Mouse (Mus musculus) liver, adult 2 months (tissue): Measurements from ENCODE around the gene Oaz1. TPM values are rescaled to one million over a fixed set of nuclear protein-coding genes. Genes with fewer than 3 reads are reported as not detected.
A peak's percentile ranks its signal among the peaks of the same experiment; 100 is the strongest.

ENCODE experiments used
- DNase-seq: peaks from one replicate; pipeline ENCODE4 v3.0.0-alpha.2; 2011; ENCODE audit warnings: low read depth, low spot score; ENCODE audit errors: extremely low read depth
- H3K27ac ChIP-seq: fragments of 200-500 bp; replicated peaks from 2 replicates; pipeline ENCODE4 v1.5.1; 2012; ENCODE audit warnings: low read depth, mild to moderate bottlenecking, control low read depth, inconsistent platforms, low read length; ENCODE audit not compliant: insufficient read depth
- H3K27me3 ChIP-seq: fragments of 200-500 bp; 2 replicates; pipeline ENCODE4 v1.6.1; 2012; ENCODE audit warnings: mild to moderate bottlenecking, moderate library complexity, low read length, inconsistent platforms; ENCODE audit not compliant: control insufficient read depth, insufficient read depth
- H3K36me3 ChIP-seq: fragments of 200-500 bp; 2 replicates; pipeline ENCODE4 v1.6.1; 2012; ENCODE audit warnings: low read length, inconsistent platforms; ENCODE audit not compliant: control insufficient read depth, insufficient read depth
- H3K4me1 ChIP-seq: fragments of 200-500 bp; 2 replicates; pipeline ENCODE4 v1.6.1; 2011; ENCODE audit warnings: low read length; ENCODE audit not compliant: control insufficient read depth, insufficient read depth
- H3K4me3 ChIP-seq: fragments of 200-500 bp; 2 replicates; pipeline ENCODE4 v1.5.1; 2011; ENCODE audit warnings: low read depth, mild to moderate bottlenecking, control low read depth, low read length, moderate library complexity; ENCODE audit not compliant: insufficient read depth
- H3K79me2 ChIP-seq: fragments of 200-500 bp; 2 replicates; pipeline ENCODE4 v1.6.1; 2012; ENCODE audit warnings: inconsistent platforms, mild to moderate bottlenecking, low read length, moderate library complexity; ENCODE audit not compliant: control insufficient read depth, insufficient read depth
- H3K9ac ChIP-seq: fragments of 200-500 bp; 2 replicates; pipeline ENCODE4 v1.6.1; 2012; ENCODE audit warnings: low read depth, mild to moderate bottlenecking, control low read depth, inconsistent platforms, low read length
- CTCF ChIP-seq: fragments of 200-500 bp; IDR thresholded peaks from 2 replicates; pipeline ENCODE4 v1.5.1; 2011; ENCODE audit warnings: low read depth, low read length, control low read depth
- POLR2A ChIP-seq: fragments of 200-500 bp; IDR thresholded peaks from 2 replicates; pipeline ENCODE4 v1.6.1; 2011; ENCODE audit warnings: low read length, control low read depth; ENCODE audit not compliant: insufficient read depth; ENCODE audit errors: extremely low read depth
- WGBS: fragments of 180-500 bp; shearing (Covaris S2); methylation state at CpG from one replicate; pipeline ENCODE4 v1.1.7; 2018; 5-methylcytosine and 5-hydroxymethylcytosine counted together
- polyA plus RNA-seq: library from polyadenylated mRNA; depleted of rRNA; stranded (reverse); fragments of >200 nt; gene quantifications from 2 replicates; pipeline ENCODE4 v1.2.3, GENCODE M21; 2012
- total RNA-seq: library from RNA; depleted of rRNA; stranded (reverse); fragments of >200 nt; gene quantifications from 2 replicates; pipeline ENCODE4 v1.2.3, GENCODE M21; 2014

Gene Oaz1
- total and polyA plus RNA-seq, 2 experiments: 527 to 1,187 TPM

DNA sequence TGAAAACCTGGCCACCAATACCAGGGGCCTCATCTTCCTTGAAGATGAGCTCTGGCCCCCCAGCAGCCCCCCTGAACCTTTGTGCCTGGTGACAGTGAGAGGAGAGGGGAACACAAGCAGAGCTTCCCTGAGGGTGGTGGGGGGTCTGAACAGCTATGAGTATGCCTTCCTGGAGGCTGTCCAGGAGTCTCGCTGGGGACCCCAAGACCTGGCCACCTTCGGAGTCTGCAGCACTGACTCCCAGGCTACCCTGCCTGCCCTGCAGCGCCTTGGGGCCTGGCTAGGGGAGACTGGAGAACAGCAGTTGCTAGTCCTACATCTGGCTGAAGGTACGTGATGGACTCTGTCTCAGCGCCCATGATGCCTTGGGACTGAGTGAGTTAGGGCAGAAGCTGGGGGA lies 21.1 kb upstream of the Oaz1 start:
- Histone ChIP-seq H3K79me2 (no peaks in the 10 kb centered on the region), H3K4me1 (peaks cover 5% of the 10 kb centered on the region), H3K27ac (no peak overlapping the region), H3K36me3 (peaks cover 2% of the 10 kb centered on the region; the same call in 1 of the 2 replicates), H3K27me3 (no peaks in the 10 kb centered on the region; the same call in 1 of the 2 replicates), H3K4me3 (no peak overlapping the region), H3K9ac (no peak overlapping the region)
- DNase-seq: no peak
- no peak for TF ChIP-seq CTCF
- no peak for TF ChIP-seq POLR2A
- 95% methylated on average over 5 of the region's 5 CpGs for WGBS

DNA sequence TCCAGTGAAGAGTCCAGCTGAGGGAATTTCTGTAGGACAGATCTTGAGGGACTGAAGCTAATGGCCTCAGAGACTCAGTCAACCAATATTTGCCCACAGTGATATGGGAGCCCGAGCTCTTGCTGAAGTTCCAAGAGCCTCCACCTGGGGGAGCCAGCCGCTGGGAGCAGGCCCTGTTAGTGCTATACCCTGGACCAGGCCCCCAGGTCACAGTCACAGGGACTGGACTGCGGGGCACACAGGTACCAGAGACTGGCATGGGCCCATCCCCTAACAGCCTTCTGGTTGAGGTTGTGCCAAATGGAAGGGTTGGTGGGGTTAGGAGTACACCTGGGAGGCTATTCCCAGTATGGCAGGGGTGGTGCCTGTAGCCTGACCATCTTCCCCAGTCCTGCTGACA lies 20.5 kb upstream of the Oaz1 start:
- Histone ChIP-seq H3K4me3 (no peak overlapping the region), H3K27ac (no peak overlapping the region), H3K9ac (no peak overlapping the region), H3K4me1 (peaks cover 5% of the 10 kb centered on the region), H3K27me3 (no peaks in the 10 kb centered on the region; the same call in 1 of the 2 replicates), H3K36me3 (peaks cover 2% of the 10 kb centered on the region; the same call in 1 of the 2 replicates), H3K79me2 (no peaks in the 10 kb centered on the region)
- no peak for TF ChIP-seq POLR2A
- peak; percentile 79 for TF ChIP-seq CTCF
- DNase-seq: peak; percentile 33
- 11% methylated on average over 3 of the region's 3 CpGs for WGBS

DNA sequence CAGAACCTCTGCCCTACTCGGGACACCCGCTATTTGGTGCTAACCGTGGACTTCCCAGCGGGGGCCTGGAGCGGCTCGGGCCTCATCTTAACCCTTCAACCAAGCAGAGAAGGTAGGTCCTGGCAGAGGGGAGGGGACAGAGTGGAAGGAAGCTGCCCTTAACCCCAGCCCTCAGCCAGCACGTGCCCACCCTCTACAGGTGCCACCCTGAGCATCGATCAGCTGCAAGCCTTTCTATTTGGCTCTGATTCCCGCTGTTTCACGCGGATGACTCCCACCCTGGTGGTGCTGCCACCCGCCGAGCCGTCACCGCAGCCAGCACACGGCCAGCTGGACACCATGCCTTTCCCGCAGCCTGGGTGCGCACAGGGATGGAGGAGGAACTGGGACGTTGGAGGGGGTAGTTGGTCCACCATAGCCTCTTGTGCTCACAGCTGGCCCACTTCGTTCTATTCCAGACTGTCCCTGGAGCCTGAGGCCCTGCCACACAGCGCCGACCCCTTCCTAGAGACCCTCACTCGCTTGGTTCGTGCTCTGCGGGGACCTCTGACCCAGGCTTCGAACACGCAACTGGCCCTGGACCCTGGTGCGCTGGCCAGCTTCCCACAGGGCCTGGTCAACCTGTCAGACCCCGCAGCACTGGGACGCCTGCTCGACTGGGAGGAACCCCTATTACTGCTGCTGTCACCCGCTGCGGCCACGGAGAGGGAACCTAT lies 20.0 kb upstream of the Oaz1 start:
- no peak overlapping the region; the same call in 1 of the 2 replicates for H3K9ac ChIP-seq
- no peak overlapping the region for H3K27ac ChIP-seq
- H3K4me1 ChIP-seq: peaks cover 5% of the 10 kb centered on the region

DNA sequence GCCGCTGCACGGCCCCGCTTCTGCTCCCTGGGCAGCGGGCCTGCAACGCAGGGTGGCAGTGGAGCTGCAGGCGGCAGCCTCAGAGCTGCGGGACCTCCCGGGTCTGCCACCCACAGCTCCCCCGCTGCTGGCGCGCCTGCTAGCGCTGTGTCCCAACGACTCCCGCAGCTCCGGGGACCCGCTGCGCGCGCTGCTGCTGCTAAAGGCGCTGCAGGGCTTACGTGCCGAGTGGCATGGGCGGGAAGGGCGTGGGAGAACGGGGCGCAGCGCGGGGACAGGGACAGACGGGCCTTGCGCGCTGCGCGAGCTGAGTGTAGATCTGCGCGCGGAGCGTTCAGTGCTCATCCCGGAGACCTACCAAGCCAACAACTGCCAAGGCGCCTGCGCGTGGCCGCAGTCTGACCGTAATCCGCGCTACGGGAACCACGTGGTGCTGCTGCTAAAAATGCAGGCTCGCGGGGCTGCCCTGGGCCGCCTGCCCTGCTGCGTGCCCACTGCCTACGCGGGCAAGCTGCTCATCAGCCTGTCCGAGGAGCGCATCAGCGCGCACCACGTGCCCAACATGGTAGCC lies 19.3 kb upstream of the Oaz1 start:
- Histone ChIP-seq H3K27me3 (no peaks in the 10 kb centered on the region; the same call in 1 of the 2 replicates), H3K4me3 (peak overlapping the region; percentile 50), H3K79me2 (no peaks in the 10 kb centered on the region), H3K9ac (peak overlapping the region; percentile 81), H3K36me3 (peaks cover 2% of the 10 kb centered on the region; the same call in 1 of the 2 replicates), H3K27ac (no peak overlapping the region), H3K4me1 (peaks cover 5% of the 10 kb centered on the region)
- WGBS: 8% methylated on average over 58 of the region's 58 CpGs
- TF ChIP-seq POLR2A (no peak), CTCF (no peak)
- DNase-seq: peak; percentile 57

More for the DNA sequence above, 20.0 kb upstream of the Oaz1 start:
- Histone ChIP-seq H3K79me2 (no peaks in the 10 kb centered on the region), H3K27me3 (no peaks in the 10 kb centered on the region; the same call in 1 of the 2 replicates), H3K36me3 (peaks cover 2% of the 10 kb centered on the region; the same call in 1 of the 2 replicates), H3K4me3 (peak overlapping the region; percentile 50; the same call in 1 of the 2 replicates)
- TF ChIP-seq CTCF (no peak), POLR2A (no peak)
- no peak for DNase-seq
- WGBS: 59% methylated on average over 34 of the region's 34 CpGs

DNA sequence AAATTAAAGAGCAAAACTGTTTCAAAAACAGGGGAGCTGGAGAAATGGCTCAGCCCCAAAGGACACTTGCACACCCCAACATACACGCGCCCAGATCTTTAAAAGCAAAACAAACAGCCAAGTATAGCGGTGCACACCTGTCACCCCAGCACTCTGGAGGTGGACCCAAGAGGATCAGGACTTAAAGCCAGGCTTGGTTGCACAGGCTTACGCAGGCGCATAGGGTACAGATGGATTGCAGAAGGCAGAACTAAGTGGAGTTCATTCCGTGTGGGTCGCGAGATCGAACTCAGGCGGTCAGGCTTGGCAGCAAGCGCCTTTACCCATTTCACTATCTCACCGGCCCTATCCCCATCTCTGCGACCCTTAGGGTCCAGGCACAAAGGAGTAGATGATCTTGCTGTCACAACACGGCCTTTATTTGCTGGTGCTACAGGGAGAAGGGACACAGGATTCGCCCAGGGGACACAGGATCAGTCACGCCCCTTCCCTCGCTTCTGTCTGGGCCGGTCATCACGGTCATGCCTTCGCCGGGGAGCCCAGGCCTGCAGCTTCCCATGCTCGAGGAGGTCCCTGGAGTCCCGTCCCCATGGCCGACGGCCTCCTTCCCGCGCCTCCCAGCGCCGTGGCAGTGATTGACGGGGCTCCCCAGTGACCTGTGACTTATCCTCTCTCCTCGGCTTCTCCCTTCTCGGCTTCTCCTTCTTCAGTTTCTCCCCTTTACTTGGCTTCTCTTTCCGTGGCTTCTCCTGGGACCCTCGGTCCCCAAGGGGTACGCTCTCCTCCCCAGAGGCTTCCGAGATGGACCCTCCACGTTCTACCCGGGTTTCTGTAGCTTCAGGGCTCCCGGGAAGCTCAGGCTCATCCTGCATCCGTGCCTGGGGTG lies 18.1 kb upstream of the Oaz1 start:
- Histone ChIP-seq H3K27ac (no peak overlapping the region), H3K9ac (no peak overlapping the region), H3K4me1 (peaks cover 5% of the 10 kb centered on the region), H3K27me3 (no peaks in the 10 kb centered on the region; the same call in 1 of the 2 replicates), H3K4me3 (no peak overlapping the region), H3K79me2 (no peaks in the 10 kb centered on the region), H3K36me3 (no peaks in the 10 kb centered on the region; the same call in 1 of the 2 replicates)
- TF ChIP-seq POLR2A (no peak), CTCF (no peak)
- WGBS: 28% methylated on average over 40 of the region's 40 CpGs
- DNase-seq: no peak
